Mouse (Mus musculus) telencephalon, adult 2 months (tissue): ENCODE results near the gene Gm38392.
"Not testable (repeated sequence)": the region's sequence is repeated elsewhere in the genome, so short reads cannot be mapped to it uniquely, and the experiment has no call there.

Experiments
- DNase-seq: peaks from one replicate; pipeline ENCODE4 v3.0.0-alpha.2; 2011; ENCODE audit warnings: low read depth, low spot score

Gm38392 gene

DNA sequence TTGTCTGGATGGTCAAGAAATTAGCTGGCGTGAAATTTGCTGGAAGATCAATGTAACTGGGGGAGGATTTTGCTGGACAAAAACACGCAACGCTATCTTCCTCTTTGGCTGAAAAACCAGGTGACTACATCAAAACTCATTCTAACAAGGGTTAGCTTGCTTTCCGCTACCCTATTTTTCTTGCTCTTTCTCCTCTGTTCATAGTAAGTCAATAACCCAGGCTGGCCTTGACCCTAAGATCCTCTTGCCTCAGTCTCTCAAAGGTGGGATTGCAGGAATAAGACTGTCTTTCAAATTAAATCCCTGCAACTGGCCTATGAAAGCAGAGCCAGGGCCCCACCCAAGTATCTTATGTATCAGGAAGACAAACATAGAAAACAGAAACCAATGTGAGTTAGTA lies at the start of gene Gm38392:
Gm38392 (minus strand) TSS at position 101 of the 400 bp plus-strand sequence.
- no peak for DNase-seq

DNA sequence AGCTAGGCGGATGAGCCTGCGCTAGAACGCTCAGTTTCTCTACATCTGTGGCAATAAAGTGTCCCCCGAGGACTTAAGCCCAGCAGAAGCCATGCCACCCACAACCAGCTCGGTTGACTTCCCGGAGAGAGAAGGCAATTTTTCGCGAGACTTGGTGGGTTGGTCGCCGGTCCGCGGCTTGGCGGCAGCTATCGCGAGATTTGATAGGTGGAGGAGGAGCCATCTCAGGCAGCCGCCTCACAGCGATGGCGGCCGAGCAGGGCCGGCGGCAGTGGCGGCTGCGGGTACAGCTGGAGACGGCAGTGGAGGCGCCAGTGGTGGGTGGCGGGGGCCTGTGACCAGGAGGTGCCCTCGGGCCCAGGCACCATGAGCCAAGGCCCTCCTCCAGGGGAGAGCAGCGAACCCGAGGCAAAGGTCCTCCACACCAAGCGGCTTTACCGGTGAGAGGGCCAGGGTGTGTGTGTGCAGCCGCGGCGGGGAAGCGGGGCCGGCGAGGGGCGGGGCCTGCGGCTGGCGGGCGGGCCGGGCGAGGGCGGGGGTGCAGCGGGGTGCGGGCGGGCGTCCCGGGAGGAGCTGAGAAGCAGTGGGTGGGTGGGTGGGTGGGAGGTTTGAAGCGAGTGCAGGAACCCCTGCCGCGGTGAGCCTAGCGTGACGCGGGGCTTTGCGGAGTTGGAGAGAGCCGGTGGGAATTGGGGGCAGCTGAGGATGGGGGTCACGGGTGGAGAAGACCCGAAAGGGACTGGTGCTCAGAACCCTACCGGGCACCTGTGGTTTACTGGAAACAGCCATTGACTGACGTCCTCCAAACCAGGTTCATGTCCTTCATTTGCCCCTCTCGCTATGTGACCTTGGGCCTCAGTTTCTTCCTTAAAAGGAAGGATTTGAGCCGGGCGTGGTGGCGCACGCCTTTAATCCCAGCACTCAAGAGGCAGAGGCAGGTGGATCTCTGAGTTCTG lies 49.3 kb upstream of the Gm38392 start, which contains the start of the genes Tmem79 and Smg5:
Tmem79 (minus strand) TSS at position 91 of the 956 bp plus-strand sequence.
Smg5 (plus strand) TSS at position 203 of the 956 bp plus-strand sequence.
- DNase-seq: peak; percentile 92

DNA sequence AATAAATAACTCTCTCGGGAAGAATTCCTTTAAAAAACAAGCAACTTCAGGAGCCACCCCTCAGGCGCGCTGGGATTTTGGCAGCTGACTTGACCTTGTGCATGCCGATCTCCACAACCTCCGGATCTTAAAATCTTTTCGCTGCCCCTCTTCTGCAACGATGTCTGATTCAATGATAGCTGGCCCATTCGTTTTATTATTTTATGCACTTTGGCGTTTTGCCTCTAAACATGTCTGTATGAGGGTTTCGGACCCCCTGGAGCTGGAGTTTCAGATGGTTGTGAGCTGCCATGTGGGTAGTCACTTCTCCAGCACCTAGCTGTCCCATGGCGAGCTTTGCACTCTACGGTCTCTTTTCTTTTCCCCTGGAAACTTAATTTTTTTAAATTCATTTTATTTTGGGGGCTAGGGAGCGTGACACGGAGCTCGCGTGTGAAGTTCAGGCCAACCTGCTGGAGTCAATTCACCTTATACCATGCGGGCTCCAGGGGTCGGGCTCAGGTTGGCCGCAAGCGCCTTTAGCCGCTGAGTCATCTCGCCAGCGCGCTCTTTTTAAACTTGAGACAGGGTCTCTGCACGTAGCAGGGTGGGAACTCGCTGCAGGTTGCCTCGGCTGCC lies 48.5 kb upstream of the Gm38392 start:
- DNase-seq: no peak

DNA sequence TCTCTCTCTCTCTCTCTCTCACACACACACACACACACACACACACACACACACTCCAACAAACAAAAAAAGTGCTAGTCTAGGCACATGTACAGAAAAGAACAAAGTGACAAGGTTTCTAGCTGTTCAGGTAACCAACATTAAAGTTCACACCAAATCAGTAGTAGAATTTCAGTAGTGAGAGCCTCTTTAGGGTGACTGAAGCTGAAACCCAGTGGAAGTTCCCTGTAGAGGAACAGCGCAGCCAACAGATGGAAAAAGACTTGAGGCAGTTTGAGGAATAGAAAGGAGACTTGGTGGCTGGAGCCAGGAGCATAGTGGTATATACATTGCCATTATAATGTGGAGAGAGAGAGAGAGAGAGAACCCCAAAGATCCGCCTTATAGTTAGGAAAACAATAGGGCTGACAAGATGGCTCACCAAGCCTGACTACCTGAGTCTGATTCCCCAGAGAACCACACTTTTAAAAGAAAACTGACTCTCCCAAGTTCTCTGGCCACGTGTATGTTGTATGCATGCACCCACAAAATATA lies 48.0 kb upstream of the Gm38392 start:
- DNase-seq: no peak

DNA sequence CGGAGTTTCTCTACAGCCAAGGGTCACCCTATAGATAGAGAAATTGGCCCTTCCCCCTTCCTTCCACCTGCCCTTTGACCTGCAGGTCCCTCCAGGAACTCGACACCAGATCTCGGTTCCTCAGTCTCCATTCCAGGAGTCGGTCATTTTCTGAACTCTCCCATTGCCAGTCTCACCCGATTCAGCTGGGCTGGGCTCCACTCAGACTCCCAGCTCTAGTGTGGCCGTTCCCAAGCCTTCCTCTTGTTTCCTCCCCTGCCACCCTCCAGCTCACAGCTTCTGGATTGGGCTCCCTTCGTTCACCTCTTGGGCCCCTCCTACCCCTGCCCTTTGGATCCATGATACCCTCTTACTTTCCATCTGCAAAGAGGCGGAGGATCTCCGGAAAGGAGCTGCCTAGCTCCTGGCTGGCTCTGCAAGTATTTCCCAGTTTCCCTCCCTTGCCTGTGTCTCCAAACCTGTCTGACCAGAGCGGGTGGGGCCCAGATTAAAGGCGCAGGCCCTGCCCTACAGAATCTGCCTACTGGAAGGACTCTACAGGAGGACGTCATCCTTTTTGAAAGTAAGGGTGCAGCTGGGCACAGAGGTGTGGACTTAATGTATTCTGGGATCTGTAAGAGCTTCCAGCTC lies 47.1 kb upstream of the Gm38392 start:
- DNase-seq: no peak

DNA sequence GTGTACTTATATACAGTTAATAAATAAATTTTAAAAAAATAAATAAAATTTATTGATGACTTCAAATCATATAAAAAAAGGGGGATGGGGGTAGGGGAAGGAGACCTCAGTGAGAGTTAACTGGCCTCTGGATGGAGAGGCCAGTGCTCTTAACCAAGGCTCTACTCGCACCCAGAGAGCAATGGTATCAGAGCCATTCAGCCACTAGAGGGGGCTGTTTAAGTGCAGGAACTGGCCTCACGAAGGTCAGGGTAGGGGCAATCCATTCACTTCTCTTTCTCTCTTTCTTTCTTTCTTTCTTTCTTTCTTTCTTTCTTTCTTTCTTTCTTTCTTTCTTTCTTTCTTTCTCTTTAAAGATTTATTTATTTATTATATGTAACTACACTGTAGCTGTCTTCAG lies 44.3 kb upstream of the Gm38392 start:
- no peak for DNase-seq

DNA sequence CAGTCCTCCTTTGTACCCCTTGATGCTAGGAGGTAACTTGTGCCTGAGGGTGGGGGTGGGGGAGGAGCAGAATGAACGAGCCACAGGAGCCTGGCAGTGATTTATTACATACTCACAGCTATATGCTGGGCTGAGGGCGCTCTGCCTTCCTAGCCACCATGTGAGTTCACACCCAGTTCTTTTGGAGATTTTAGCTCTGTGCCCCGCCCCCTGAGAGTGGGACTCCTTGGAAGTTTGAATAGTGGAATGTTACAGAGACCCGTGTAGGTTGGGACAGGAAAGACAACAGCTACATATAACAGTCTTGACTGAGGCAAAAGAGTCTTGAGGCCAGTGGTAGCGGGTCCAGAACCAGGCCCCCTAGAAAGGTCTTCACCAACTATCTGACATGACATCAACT lies 41.9 kb upstream of the Gm38392 start:
- no peak for DNase-seq

DNA sequence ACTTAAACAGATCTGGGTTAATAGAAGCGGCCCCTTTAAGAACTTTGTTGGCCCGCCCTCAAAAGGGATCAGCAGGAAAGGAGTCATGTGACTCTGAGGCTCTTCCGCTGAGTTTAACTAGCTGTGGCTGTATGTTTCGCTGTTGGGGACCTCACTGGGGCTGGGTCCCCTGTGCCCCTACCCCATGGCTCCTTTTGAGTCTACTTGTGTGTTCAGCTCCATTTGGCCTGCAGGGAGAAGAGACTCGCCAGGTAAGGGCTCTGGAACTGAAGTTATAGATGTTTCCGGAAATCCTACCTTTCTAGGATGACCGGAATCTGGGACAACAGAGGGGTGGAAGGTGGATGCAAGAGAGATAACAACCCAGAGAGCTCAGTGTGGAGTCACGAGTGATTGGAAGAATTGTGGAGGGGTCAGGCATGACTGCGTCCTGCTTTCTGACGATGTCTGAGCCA lies 38.0 kb upstream of the Gm38392 start, which contains the start of gene Glmp:
Glmp (plus strand) TSS at position 73 of the 455 bp plus-strand sequence.
- peak; percentile 65 for DNase-seq

DNA sequence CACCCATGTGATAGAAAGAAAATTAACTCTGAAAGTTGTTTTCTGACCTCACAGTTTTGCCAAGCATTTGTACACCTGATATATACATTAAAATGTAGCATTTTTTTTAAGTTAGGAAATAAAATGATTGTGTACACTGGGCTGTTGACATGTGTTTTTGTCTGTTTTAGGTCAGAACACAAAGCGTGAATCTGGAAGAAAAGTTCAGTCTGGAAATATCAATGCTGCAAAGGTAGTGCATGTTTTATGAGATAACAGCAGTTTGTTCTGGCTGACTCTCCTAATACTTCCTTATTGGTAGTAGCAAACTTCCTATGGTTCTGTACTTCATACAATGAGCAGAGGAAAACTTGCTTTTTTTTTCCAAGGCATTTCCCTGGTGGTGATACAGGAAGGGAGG lies 12.2 kb upstream of the Gm38392 start:
- DNase-seq: no peak

DNA sequence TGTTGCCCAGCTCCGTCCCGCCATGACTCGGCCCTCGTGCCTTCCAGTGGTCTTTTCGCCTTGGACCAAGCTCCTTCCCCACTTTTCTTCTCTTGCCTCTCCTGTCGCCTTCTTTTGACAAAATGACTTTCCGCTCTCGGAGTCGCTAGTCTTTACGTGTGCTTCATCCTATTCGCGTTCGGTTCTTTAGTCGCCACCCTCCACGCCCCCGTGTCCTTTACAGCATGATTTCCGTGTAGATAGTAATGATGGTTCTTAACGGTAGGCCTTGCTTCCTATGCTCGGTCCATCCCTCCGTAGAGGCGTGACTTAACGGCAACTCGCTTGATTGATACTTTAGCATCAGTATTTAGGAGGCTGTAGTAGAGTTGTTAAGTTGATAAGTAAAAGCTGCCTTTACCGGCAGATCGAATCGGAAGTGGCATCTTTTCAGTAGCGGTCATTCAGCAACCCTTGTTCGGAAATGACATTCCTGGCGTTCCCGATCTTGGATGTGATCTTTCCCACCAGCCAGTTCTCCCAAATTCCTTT lies 10.4 kb upstream of the Gm38392 start:
- peak; percentile 83 for DNase-seq

DNA sequence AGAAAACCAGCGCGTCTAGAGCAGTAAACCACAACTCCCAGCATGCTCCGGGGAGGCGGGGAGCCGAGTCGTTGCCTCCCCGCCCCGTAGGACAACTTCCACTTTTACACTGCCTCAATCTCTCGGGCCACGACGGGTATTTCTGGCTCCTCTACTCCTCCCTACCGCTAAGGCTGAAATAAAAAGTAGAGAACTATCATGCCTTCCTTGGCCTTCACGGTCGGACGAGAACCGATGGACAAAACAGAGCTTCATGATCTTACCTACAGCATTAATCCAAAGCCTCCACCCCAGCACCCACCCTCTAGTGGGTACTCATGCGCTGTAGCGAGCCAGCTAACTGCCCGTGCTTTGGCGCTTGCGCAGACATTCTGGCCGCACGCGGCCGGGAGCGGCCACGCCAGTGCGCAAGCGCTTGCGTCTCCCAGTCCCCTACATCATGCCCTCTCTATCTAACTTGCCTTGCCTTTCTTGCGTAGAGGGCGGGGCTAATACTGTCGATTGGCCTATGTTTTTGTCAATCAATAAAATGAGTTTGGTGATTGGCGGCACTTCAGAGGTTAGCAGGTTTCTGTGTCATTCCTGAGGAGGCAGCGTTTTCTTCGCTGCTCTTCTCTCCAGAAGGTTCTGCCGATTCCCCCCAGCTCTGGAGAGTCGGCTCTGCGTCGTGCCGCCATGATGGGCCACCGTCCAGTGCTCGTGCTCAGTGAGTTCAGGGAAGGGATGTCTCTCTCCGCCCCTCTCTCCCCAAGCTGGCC lies 9.7 kb upstream of the Gm38392 start, which contains the start of the genes Tsacc and Cct3:
Tsacc (minus strand) TSS at position 439 of the 758 bp plus-strand sequence.
Cct3 (plus strand) TSS at position 556 of the 758 bp plus-strand sequence.
- DNase-seq: peak; percentile 100

DNA sequence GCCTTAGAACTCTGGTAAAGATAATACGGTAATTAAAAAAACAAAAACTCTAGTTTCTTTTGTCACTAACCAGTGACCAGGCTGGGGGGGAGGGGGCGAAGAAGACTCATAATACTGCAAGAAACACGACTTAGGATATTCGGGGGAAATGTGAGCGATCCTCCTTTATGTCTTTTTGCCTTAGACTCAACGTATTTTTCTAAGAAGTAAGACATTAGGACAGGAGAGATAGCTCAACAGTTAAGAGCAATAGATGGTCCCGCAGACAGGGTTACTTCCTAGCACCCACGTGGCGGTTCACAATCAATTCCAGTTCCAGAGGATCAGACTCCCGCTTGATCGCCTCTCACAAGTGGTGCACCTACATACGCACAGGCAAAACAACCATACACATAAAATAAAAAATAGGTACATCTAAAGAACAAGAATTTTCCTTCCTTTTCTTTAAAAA lies 9.1 kb upstream of the Gm38392 start:
- no peak for DNase-seq

DNA sequence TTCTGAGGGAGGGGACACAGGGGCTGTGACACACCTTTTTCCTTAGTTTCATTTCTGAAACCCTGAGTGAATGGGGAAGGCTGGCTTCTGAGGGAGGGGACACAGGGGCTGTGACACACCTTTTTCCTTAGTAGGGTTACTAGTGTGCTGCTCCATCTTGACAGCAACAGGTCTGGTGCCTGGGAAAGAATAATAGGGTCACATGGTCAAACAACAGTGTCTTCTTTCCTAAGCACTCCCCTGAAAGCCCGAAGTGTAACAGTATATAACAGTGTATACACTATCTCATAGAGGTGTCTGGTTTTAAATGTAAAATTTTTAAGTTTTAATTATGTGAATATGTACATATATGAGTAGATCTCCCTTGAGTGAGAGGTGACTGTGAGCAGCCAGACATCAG lies 8.3 kb upstream of the Gm38392 start:
- not testable (repeated sequence) for DNase-seq

DNA sequence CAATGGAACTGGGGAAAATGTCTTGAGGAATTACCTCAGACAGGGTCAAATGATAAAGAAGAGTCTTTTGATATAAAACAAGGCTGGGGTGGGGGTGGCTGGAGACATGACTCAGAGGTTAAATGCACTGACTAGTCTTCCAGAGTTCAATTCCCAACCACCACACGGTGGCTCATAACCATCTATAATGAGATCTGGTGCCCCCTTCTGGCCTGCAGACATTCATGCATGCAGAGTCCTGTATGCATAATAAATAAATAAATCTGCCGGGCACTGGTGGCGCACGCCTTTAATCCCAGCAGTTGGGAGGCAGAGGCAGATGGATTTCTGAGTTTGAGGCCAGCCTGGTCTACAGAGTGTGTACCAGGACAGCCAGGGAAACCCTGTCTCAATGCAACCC lies 5.0 kb upstream of the Gm38392 start:
- DNase-seq: no peak

DNA sequence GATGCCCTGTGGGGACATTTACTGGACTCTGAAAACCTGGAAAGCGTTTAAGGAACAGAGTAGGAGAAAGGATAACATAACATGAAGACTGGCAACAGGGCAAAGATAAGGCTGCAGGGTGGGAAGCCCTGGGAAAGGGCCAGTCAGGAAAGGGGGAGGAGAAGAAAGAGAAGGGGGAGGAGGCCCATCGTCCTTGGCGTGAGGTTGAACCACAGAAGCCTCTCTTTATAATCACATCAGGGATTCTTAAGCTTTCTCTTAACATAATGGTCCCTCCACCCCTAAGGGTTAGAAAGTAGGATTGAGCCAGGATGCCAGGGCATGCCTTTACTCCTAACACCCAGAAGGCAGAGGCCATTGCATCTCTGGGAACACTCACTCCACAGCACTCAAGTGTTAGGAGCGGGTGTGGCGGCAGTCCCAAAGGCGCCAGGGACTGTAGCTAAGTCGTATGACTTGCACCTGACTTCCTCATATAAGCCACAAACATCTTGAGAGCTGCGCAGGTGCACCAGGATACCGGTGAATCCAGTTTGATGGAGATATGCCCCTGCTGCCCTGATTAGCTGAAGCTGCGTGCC lies 1.2 kb upstream of the Gm38392 start:
- not testable (repeated sequence) for DNase-seq

DNA sequence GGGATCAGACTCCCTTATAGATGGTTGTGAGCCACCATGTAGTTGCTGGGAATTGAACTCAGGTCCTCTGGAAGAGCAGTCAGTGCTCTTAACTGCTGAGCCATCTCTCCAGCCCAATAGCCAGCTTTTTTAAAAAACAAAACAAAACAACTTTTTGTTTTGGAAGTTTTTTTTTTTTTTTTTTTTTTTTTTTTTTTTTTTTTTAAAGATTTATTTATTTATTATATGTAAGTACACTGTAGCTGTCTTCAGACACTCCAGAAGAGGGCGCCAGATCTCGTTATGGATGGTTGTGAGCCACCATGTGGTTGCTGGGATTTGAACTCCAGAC lies 1.5 kb downstream of the Gm38392 start:
- DNase-seq: not testable (repeated sequence)

DNA sequence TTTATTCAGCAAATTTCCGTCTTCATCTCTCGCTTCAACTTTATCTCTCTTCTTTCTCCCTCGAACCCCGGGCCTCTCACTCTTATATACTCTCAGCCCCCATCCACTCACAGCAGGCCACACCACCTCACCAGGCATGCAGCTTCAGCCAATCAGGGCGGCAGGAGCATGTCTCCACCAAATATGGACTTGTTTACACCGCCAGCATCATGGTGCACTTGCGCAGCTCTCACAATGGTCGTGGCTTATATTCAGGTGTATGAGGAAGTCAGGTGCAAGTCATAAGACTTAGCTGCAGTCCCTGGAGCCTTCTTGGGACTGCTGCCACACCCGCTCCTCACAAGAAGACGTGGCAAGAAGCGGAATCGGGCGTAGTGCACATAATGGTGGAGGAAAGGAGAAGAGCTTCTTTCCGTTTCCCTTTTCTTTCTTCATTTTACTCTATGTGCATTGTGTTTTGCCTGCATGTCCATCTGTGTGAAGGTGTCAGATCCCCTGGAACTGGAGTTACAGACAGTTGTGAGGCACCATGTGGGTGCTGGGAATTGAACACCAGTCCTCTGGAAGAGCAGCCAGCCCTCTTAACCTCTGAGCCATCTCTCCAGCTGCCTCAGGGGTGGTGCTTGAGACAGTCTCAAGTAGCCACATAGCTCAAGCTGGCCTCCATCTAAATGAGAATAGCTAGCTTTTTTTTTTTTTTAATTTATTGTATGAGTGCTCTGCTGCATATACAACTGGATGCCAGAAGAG lies 2.0 kb downstream of the Gm38392 start:
- not testable (repeated sequence) for DNase-seq

DNA sequence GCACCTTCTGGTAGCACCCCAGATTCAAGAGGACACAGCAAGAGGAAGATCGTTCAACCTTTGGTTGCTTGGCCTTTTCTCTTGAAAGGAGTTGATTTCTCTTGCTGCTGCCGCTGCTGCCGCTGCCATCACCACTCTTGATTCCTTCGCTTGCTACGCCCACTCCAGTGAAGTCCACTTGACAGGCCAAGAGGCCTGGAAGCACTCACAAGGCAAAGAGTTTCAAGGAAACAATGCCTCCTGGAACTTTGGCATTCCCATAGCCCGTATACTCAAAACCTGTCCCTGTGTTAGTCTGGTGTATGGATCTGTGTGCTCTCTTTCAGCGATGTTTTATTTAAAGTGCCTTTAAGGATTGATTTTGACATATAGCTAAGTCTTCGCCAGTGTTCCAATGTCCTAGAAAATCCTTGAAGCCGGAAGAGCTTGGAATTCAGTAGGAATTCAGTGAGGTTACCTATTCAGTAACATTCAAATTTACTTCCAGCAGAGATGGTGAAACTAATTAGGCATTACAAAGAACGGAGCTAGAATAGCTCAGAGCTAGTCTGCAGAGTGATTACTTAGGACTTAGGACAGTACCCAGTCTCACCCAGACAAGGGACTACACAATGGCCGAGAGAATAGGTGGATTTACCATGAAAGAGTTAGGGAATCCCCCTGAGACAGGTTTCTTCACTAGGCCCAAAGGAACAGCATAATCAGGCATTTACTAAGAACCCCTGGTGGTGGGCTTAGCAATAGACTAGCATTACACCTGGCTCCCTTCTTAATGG lies 5.7 kb downstream of the Gm38392 start:
- DNase-seq: not testable (repeated sequence)

DNA sequence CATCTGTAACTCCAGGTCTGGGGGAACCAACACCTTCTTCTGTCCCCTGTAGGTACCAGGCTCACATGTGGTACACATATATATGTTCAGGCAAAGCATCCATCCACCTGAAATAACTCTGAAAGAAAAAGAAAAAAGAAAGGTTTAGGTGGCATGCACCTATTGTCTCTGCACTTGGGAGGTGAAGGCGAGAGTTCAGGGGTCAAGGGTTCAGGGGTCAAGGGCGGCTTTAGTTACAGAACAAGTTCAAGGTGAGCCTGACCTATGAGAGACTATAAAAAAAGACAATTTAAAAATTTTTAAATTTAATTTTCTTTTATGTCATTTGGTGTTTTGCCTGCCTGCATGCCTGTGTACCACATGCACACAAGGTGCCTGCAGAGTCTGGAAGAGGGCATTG lies 7.0 kb downstream of the Gm38392 start:
- no peak for DNase-seq
